Mouse (Mus musculus) ES-E14 (cell line): Measurements from ENCODE around the gene Gpc6.

Experiments
- CHD2 ChIP-seq: IDR thresholded peaks from 2 replicates; pipeline ENCODE4 v1.6.1; 2014; ENCODE audit warnings: mild to moderate bottlenecking, low read depth, low read length, inconsistent platforms
- HCFC1 ChIP-seq: IDR thresholded peaks from 2 replicates; pipeline ENCODE4 v1.6.1; 2012; ENCODE audit warnings: low read length, inconsistent platforms, borderline replicate concordance; ENCODE audit not compliant: insufficient read depth
- MAFK ChIP-seq: IDR thresholded peaks from 2 replicates; pipeline ENCODE4 v1.6.1; 2014; ENCODE audit warnings: mild to moderate bottlenecking, low read depth, low read length, inconsistent platforms; ENCODE audit not compliant: insufficient read depth
- ZC3H11A ChIP-seq: IDR thresholded peaks from 2 replicates; pipeline ENCODE4 v1.6.1; 2012; ENCODE audit warnings: low read depth, mild to moderate bottlenecking, inconsistent platforms, low read length, borderline replicate concordance

GRCm38 (mm10) chr14:117361155-117361964 lies 436.2 kb downstream of the Gpc6 start:
- no peak for TF ChIP-seq ZC3H11A
- no peak for TF ChIP-seq HCFC1
- TF ChIP-seq CHD2 = no peak
- TF ChIP-seq MAFK = no peak
